Mouse (Mus musculus): ENCODE data around the gene Tspan1. TPM values are rescaled to one million over a fixed set of nuclear protein-coding genes. Genes with fewer than 3 reads are reported as not detected.

Tspan1 gene
- polyA plus RNA-seq, 1 experiment from 2014 or later = 2.1 TPM

DNA sequence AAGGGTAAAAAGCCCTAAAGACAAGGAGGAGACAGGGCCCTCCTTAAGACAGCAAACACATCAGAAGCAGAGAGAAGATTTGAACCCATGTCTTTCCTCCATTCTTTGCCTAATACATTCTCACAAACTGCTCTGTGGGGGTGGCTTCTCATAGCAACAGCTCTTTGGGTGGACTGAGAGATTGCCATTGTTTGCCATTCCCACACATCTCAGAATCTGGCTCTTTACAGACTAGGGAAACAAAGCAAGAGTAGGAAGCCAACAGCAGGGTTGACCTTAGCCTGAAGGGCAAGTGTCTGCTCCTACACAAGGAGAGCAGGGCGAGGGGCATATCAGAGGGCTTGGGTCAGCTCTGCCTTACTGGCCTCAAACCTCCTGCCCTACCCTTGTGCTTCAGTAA, 25.7 kb downstream of the Tspan1 start:
- no peak for ATAC-seq (replicated peaks; ENCODE audit: low FRiP score)
- 79% methylated on average over 1 of the region's 1 CpGs for WGBS
- H3K27ac ChIP-seq = no peak overlapping the region
- H3K9ac ChIP-seq = no peak overlapping the region
- H3K9me3 ChIP-seq (replicated peaks) = no peaks in the 10 kb centered on the region
- 0 out of 2 replicates have a peak, but pooled peaks cover 3% of the 10 kb centered on the region for H3K27me3 ChIP-seq
- H3K36me3 ChIP-seq = no peaks in the 10 kb centered on the region
- H3K4me1 ChIP-seq = peaks cover 28% of the 10 kb centered on the region
- H3K4me3 ChIP-seq (replicated peaks) = no peak overlapping the region
- no peak overlapping the region for H3K4me2 ChIP-seq

DNA sequence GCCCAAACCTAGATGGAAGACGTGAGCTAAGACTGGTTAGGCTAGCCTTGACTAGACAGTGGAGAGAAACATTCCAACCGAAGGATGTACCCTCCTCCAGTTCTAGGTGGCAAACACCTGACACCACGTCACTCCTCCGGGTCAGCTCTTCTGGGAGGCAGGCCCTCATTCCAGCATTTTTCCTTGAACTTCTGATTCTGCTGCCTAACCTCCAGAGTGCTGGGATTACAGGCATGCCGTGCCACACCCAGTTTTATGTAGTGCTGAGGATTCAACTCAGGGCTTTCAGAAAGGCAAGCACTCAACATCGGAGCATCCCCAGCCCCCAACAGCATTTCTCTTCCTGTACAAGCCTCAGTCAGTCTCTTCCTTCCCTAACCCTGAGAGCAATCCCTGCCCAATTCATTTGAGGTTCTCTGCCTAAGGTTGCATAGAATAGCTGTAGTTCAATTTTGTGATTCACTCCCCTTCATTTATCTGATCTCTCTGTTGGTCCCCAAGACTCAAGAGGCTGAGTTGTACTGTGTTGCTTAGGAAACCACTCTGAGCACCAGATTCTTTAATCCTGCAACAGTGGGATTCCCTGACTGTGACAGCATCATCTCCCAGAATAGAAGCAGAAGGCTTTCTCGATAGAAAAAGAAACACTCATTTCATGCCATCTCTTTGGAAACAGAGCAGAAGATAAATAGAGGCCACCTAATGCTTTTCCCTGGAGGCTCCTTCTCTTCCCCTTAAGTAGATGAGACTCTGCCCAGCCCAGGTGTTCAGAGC, 26.4 kb downstream of the Tspan1 start:
- no peaks in the 10 kb centered on the region; the same call in 1 of the 2 replicates for H3K36me3 ChIP-seq
- no peaks in the 10 kb centered on the region for H3K9me3 ChIP-seq (replicated peaks)
- ATAC-seq (replicated peaks; ENCODE audit: low FRiP score) = no peak
- no peak overlapping the region for H3K4me3 ChIP-seq (replicated peaks)
- H3K9ac ChIP-seq = no peak overlapping the region
- H3K4me2 ChIP-seq = no peak overlapping the region
- H3K27me3 ChIP-seq = 0 out of 2 replicates have a peak, but pooled peaks cover 3% of the 10 kb centered on the region
- no peak overlapping the region for H3K27ac ChIP-seq
- WGBS = 69% methylated on average over 7 of the region's 7 CpGs
- H3K4me1 ChIP-seq = peaks cover 28% of the 10 kb centered on the region

DNA sequence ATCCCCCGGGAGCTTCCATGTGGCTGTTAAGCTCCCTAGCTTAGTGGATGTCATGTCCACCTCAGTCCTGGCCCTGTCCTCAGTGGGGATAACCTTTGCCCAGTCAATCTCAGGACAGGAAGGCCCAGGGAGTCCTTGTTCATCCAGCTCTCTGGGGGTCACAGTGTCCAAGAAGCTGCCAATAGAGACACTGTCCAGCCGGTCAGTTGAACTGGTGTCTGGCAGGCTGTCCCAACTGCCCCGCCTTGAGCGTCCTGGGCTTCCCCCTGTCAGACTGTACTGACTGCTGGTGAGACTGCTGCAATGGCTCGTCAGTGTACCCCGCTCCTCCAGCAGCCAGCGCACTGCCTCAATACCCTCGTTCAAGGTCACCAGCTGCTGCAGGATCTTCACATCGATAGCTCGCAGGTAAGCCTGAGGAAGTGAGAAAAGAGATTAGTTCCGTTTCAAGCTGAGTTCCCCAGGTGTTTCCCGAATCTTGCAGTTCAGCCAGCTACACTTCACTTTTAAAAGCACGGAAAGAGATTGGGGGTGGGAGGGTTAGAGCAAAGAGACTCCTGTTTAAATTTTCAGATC, 29.9 kb downstream of the Tspan1 start:
- no peaks in the 10 kb centered on the region for H3K27me3 ChIP-seq
- H3K36me3 ChIP-seq = no peaks in the 10 kb centered on the region; the same call in 1 of the 2 replicates
- no peak overlapping the region for H3K4me3 ChIP-seq (replicated peaks)
- no peaks in the 10 kb centered on the region for H3K9me3 ChIP-seq (replicated peaks)
- H3K9ac ChIP-seq = no peak overlapping the region
- H3K4me1 ChIP-seq = peaks cover 7% of the 10 kb centered on the region; the same call in 1 of the 2 replicates
- ATAC-seq (replicated peaks; ENCODE audit: low FRiP score) = no peak
- H3K27ac ChIP-seq = no peak overlapping the region
- no peak overlapping the region for H3K4me2 ChIP-seq
- WGBS = 60% methylated on average over 13 of the region's 13 CpGs

DNA sequence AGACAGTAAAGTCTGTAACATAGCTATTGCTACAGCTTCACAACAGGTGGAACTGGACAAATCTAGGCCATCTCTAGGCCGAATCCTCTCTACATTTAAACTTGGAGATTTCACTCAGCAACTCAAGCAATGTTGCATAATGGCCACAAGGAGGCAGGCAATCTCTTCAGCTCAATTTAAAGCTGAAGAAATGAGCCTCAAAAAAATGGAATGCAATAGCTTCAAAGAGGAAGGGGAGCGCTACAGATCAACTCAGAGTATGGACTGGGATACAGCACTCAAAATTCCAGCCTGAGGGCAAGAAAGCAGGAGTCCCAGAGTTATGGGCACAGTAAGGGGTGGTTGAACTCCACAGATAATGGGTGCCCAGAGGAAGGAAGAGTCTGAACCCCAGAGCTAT, 32.4 kb downstream of the Tspan1 start:
- H3K9ac ChIP-seq = no peak overlapping the region
- no peak overlapping the region for H3K27ac ChIP-seq
- H3K4me3 ChIP-seq (replicated peaks) = no peak overlapping the region
- no peaks in the 10 kb centered on the region for H3K27me3 ChIP-seq
- no peak overlapping the region for H3K4me2 ChIP-seq
- no peaks in the 10 kb centered on the region; the same call in 1 of the 2 replicates for H3K36me3 ChIP-seq
- no peaks in the 10 kb centered on the region for H3K9me3 ChIP-seq (replicated peaks)
- H3K4me1 ChIP-seq = no peaks in the 10 kb centered on the region
- WGBS = 38% methylated on average over 2 of the region's 2 CpGs
- ATAC-seq (replicated peaks; ENCODE audit: low FRiP score) = no peak

DNA sequence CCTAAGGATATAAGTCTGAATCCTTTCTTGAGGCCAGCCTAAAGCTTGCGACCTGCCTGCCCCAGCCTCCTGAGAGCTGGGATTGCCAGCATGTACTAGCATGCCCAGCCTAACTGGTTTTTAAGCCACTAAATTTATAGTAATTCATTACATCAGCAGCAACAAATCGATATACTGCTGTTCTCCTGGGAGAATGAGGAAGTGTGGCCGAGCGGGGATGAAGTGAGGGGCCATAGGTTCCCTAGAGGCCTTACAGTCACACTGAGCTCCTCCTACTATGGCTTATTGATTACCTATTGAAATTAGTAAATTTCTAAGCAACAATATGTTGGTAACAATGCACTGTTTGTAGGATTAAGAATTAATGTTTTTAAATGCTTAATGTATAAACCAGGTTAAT, 34.3 kb downstream of the Tspan1 start:
- Histone ChIP-seq H3K27ac (no peak overlapping the region), H3K4me3 (replicated peaks) (no peak overlapping the region), H3K9ac (no peak overlapping the region), H3K36me3 (no peaks in the 10 kb centered on the region; the same call in 1 of the 2 replicates), H3K4me1 (no peaks in the 10 kb centered on the region), H3K4me2 (no peak overlapping the region), H3K9me3 (replicated peaks) (no peaks in the 10 kb centered on the region), H3K27me3 (no peaks in the 10 kb centered on the region)
- 76% methylated on average over 4 of the region's 4 CpGs for WGBS
- no peak for ATAC-seq (replicated peaks; ENCODE audit: low FRiP score)

DNA sequence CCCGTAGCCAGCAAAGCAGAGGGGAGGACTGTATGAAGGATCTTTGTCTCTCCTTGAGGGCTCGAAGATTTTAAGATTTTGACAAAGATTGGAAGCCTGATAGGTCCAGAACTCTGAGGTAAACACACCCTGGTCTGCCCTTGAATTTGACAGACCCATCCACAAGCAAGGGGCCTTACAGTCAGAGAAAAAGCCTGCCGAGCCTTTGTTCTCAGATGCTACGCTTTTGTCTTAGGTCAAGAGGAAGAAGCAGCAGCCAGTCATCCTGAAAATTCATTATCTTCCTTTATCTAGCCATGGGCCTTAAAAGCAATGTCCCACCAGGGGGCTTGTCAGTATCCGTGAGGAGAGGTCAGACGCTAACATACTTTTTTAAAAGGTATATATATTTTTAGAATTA, 39.4 kb downstream of the Tspan1 start:
- Histone ChIP-seq H3K36me3 (no peaks in the 10 kb centered on the region), H3K4me1 (peaks cover 15% of the 10 kb centered on the region), H3K9me3 (replicated peaks) (no peaks in the 10 kb centered on the region), H3K9ac (no peak overlapping the region), H3K4me3 (replicated peaks) (no peak overlapping the region), H3K27ac (no peak overlapping the region), H3K27me3 (no peaks in the 10 kb centered on the region), H3K4me2 (no peak overlapping the region)
- WGBS = 81% methylated on average over 6 of the region's 6 CpGs
- ATAC-seq (replicated peaks; ENCODE audit: low FRiP score) = no peak

DNA sequence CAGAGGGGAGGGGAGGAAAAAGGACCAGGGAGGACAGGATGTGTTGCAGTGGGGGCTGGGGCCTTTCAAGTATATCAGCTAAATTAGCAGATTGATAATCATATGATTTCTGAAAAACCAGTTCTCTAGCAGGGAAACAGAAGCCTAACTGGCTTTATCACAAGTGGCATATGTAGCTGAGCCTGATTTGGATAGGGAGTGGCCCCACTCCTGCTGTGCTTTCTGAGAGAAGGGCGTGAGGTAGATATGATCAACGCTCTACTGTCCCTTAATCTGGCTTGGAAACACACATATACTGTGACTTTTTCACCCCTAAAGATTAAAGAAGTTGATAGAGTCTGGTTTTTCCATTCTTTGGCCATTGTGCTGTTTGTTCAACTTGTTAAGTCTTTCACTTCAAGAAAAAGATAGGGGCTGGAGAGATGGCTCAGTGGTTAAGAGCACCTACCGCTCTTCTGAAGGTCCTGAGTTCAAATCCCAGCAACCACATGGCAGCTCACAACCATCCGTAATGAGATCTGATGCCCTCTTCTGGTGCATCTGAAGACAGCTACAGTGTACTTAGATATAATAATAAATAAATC, 41.5 kb downstream of the Tspan1 start:
- Histone ChIP-seq H3K27me3 (no peaks in the 10 kb centered on the region), H3K9me3 (replicated peaks) (no peaks in the 10 kb centered on the region), H3K4me2 (no peak overlapping the region), H3K9ac (no peak overlapping the region), H3K4me1 (peaks cover 22% of the 10 kb centered on the region), H3K27ac (no peak overlapping the region), H3K36me3 (no peaks in the 10 kb centered on the region), H3K4me3 (replicated peaks) (no peak overlapping the region)
- WGBS = 91% methylated on average over 4 of the region's 4 CpGs
- ATAC-seq (replicated peaks; ENCODE audit: low FRiP score) = no peak

DNA sequence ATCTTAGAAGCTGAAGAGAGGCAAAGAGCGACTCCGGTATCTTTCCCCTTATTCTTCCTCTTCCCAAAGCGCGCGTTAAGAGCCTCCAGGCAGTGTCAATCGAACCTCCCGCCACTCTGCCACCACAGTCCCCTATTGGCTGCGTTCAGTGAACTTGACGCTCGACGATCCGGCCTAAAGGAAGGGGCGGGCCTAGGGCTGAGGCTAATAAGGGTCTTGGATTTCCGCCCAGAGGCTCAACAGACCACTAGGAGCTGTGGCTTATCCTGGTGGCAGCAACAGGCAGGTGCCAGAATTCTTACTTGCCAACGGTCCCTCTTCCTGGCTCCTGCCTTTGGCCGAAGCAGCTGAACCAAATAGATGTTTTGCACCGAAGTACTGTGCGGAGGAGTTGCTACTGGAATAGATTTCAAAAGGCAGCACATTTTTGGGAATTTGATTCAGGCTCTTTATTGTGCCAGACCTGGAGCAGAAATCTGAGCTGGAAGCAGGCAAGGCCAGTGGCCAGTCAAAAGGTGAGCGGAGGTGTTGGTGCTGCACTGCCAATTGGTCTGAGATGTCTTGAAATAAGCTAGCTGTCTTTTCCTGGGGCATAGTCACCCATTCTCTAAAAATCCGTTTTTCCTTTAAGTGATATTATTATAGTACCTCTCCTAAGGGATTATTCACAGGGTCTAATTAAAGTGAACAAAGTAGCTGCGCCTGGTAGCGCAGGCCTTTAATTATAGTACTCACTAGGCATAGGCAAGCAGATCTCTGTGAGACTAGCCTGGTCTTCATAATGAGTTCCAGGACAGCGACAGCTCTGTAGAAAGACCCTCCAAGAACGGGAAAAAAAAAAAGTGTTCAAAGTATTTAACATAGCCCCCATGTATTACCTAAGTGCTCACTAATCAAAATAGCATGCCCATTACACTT, 43.5 kb downstream of the Tspan1 start, which contains the start of the genes Rad54l and Pomgnt1:
Gene Rad54l (minus strand): TSS at position 89 of the 918 bp plus-strand sequence.
Gene Pomgnt1 (plus strand): TSS at position 239 of the 918 bp plus-strand sequence.
- Histone ChIP-seq H3K4me1 (peaks cover 22% of the 10 kb centered on the region), H3K27me3 (no peaks in the 10 kb centered on the region), H3K9ac (peak within 1 kb of the TSS; percentile 59), H3K27ac (peak within 1 kb of the TSS; percentile 80), H3K4me3 (replicated peaks) (peak within 1 kb of the TSS; percentile 66), H3K9me3 (replicated peaks) (no peaks in the 10 kb centered on the region), H3K36me3 (peaks cover 7% of the 10 kb centered on the region; the same call in 1 of the 2 replicates), H3K4me2 (peak within 1 kb of the TSS; percentile 68)
- ATAC-seq (replicated peaks; ENCODE audit: low FRiP score) = peak; percentile 98
- 5% methylated on average over 24 of the region's 24 CpGs for WGBS

DNA sequence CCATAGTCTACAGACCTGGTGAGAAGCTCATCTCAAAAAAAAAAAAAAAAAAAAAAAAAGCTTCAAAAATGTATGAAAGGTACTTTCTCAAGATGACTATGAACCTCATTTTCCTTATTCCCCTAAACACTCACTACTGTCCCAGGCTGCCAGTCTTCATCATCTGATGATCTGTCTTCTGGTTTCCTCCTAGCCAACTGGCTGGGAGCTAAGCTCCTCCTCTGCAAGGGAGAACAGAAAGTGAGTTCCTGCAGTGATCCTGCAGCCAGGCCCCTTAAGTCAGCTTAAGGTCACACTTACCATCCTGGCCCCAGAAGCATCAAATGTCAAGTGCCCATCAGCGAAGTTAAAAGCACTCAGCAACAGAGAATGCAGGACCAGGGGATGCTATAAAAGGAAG, 44.6 kb downstream of the Tspan1 start:
- Histone ChIP-seq H3K9me3 (replicated peaks) (no peaks in the 10 kb centered on the region), H3K27ac (peak overlapping the region; percentile 80; the same call in 1 of the 2 replicates), H3K4me1 (peaks cover 22% of the 10 kb centered on the region), H3K4me3 (replicated peaks) (peak overlapping the region; percentile 66), H3K27me3 (no peaks in the 10 kb centered on the region), H3K9ac (peak overlapping the region; percentile 59), H3K4me2 (peak overlapping the region; percentile 68), H3K36me3 (peaks cover 7% of the 10 kb centered on the region; the same call in 1 of the 2 replicates)
- WGBS = 0% methylated on average over 1 of the region's 1 CpGs
- ATAC-seq (replicated peaks; ENCODE audit: low FRiP score) = no peak
